Mouse (Mus musculus) layer of hippocampus, postnatal 10 days (tissue): ENCODE measurements around the gene Anapc7. TPM values are rescaled to one million over a fixed set of nuclear protein-coding genes. Genes with fewer than 3 reads are reported as not detected.
"Not testable (repeated sequence)": the region's sequence is repeated elsewhere in the genome, so short reads cannot be mapped to it uniquely, and the experiment has no call there.

ENCODE experiments used
- DNase-seq, 2 experiments: peaks; one replicate each; pipeline ENCODE4 v3.0.0; 2021; ENCODE audit warnings: low spot score in 2 of 2
- total RNA-seq, 2 experiments: library from RNA; stranded (reverse); gene quantifications; 2 replicates each; pipeline ENCODE4 v1.2.3; 2021

Anapc7 gene
- total RNA-seq, 2 experiments from 2014 or later, result 35.1 to 37.9 TPM

DNA sequence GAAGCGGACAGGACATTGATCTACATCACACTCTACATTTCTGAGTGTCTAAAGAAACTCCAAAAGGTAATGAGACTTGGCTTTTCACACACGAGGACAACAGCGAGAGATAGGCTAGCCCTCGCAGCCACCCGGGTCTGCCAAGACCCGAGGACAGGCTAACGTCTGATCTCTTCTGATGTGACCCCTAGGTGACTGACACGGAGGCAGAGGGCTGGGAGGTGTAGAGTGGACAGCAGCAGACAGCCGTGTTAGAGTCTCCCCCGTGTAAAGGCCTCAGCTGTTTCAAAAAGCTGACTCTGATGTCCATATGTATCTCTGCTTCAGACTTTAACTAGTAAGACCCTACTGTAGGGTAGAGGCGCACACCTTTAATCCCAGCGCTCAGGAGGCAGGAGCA lies 18.1 kb upstream of the Anapc7 start:
- DNase-seq, result no peak

DNA sequence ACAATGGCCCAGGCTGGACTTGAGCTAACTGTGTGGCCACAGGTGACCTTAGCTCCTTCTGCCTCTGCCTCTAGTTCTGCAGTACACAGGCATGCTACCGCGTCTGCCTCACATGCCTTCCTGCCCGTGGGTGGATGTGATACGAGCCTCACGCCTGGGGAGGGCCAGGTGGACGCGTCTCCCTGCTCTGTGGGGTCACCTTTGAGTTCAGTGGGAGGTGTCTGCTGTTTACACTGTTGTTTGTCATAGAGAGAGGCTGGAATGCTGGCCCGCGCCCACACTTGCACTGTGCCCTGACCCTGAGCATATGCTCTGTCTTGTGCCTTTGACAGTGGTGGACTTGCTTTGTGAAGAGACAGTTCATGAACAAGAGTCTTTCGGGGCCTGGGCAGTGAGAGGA lies 16.0 kb upstream of the Anapc7 start:
- DNase-seq, result no peak

- DNase-seq, result no peak
Measured at GRCm38 (mm10) chr5:122409692-122410645, 11.5 kb upstream of the Anapc7 start.

DNA sequence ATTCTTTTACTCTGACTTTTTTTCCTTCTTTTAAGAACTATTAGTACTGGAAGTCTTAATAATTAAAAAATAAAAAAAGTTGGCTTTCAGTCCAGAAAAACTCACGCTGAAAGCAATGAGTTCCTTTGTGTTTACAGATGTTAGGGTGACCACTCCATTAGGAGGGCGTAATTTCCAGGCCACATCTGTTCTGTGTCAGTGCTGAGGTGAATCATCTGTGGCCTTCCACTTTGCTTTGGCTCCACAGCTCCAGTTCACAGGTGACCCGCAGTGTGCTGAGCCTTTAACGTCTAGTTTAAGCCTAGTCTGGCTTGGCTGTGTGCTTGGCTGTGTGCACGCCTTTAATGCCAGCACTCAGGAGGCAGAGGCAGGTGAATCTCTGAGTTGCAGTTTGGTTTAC lies 9.6 kb upstream of the Anapc7 start:
- no peak for DNase-seq

DNA sequence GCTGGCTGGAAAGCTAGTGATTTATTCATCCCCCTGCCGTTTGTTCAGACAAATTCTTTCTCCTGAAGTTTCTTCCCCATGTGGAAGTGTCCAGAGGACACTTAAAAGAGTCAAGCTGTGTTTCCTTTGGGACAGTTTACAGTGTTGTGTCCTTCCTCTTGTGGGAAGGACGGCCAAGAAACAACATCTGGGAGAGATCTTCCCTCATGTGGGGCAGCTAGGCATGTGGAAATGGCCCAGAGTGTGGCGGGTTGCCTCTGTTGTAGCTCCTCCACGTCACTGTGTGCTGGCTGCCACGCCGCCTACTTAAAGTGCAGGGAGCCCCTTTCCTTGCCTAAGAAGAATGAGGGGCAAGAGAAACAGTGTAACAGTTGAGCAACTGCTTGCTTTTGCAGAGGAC lies 8.7 kb upstream of the Anapc7 start:
- no peak for DNase-seq

- DNase-seq, result no peak
Measured at GRCm38 (mm10) chr5:122414351-122414750, 7.1 kb upstream of the Anapc7 start.

DNA sequence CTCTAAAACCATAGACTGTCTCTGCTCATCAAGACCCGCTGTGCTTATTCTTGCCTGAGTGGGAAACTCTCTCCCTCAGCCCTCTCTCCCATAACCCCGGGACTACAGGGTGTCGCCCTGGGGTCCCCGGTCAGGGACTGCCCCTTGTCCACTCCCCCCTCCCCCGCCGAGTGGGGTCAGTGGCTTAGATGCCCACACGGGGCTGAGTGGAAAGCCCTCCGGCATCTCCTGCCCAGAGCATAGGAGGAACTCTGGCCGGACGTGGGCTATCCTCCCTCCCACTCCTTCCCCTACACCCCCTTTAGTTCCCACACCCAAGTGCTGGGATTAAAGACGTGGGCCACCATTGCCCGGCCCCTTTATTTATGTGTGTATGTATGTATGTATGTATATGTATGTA lies 6.0 kb upstream of the Anapc7 start:
- DNase-seq, result no peak

GRCm38 (mm10) chr5:122420676-122421075 lies 817 bp upstream of the Anapc7 start:
- DNase-seq, result not testable (repeated sequence)

DNA sequence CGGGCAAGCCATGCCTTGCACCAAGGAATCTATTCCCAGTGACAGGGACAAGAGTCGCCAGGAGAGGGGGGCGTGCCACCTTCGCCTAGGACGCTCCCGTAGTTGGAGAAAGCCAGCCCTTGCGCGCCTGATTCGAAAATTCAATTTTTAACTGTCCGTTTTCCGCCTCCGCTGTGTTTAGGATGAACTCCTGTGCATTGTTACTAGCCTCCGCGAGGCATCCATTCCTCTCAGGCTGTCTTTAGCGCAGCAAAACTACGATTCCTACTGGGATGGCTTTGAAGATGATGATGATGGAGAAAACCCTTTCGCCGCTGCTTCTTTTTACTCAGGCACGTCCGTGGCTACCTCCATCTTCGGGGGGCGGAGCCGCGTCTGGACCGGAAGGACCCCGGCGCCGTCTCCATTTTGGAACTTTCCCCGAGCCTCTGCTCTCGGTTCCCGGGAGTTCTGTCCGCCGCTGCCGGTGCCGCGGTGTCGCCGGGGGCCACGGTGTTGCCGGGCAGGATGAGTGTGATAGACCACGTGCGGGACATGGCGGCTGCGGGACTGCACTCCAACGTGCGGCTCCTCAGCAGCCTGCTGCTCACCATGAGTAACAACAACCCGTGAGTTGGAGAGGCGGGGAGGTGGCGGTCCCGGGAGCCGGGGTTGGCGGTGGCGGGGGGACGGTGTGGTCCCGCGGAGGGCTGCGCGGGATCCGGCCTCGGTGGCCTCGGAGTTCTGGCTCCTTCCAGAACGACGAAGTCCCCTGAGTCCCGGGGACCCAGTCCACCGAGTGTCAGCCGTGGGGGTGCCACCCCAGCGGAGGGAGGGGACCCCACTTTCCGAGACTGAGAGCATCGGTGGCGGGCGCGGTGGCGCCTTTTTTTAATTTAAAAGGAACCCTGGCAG lies 825 bp downstream of the Anapc7 start:
- DNase-seq, result peak; percentile 91 to 94

GRCm38 (mm10) chr5:122423083-122423482 lies 1.6 kb downstream of the Anapc7 start:
- DNase-seq, result no peak

GRCm38 (mm10) chr5:122425550-122425949 lies 4.1 kb downstream of the Anapc7 start:
- DNase-seq, result no peak

GRCm38 (mm10) chr5:122430036-122430775 lies 8.7 kb downstream of the Anapc7 start:
- DNase-seq, result no peak

DNA sequence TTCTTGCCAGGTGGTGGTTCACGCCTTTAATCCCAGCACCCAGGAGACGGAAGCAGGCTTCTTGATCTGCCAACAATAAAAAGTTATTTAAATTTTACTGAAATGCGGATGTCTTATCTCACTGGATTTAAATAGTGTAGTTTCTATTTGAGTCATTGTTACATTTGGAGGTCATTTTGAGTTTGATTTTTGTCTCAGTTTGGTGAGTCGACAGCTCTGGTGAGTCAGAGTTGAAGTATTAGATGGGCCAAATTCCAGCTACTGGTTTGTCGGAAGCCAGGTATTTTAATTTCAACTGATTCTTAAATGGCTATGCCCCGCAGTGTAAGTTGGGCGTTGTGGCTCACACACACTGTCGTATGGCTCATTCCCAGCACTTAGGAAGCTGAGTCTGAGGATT lies 9.7 kb downstream of the Anapc7 start:
- no peak for DNase-seq

- DNase-seq, result no peak
Measured at GRCm38 (mm10) chr5:122434541-122434940, 13.0 kb downstream of the Anapc7 start.

GRCm38 (mm10) chr5:122439400-122440094 lies 18.1 kb downstream of the Anapc7 start:
- no peak for DNase-seq

- no peak for DNase-seq
Measured at GRCm38 (mm10) chr5:122440095-122440630, 18.7 kb downstream of the Anapc7 start.

DNA sequence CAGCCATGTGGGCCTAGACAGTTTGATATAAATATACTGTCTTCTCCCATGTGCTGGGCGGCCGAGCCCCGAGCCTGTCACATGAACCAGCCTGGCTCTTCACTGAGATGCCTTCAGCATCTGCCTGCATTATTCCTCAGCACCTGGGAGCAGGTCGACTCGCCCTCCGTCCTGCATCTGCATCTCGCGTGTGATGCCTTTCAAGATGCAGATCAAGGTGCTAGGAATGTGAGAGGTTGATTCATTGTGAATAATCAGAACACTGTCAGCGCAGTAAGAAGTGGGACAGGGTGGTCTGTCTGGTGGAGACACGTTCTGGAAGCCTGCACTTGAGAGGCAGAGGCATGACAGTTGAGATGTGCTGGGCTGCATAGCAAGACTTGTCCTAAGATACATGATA lies 23.0 kb downstream of the Anapc7 start:
- no peak for DNase-seq

DNA sequence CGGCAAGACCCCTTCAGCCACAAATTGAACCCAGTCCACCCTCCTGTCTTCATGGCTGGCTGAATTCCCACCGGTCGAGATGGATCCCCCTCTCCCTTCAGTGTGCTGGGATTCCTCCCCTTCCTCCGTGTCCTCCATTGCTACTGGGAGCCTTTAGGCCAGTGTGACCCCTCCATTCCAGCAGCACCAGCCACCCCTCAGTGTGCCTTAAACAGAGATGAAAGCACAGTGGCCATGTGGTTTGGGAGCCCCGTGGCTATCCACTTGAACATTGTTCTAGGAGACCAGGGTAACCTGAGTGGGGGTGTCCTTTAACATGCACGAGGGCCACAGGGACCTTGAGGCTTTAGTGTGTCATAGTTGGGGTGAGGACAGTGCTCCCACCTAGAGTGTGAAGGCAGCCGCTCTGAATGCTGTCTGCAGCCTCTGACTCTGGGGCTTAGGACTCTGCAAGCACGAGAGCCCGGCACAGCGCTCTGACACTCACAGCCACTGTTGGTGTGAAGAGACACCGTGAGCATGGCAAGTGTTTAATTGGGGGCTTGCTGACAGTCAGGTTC lies 23.6 kb downstream of the Anapc7 start:
- no peak for DNase-seq

GRCm38 (mm10) chr5:122447857-122448256 lies 26.4 kb downstream of the Anapc7 start:
- no peak for DNase-seq

GRCm38 (mm10) chr5:122448869-122449268 lies 27.4 kb downstream of the Anapc7 start:
- no peak for DNase-seq
